Mouse (Mus musculus): ENCODE results near the gene Rhpn2.
"Not testable (repeated sequence)": the region's sequence is repeated elsewhere in the genome, so short reads cannot be mapped to it uniquely, and the experiment has no call there.

The Rhpn2 gene

DNA sequence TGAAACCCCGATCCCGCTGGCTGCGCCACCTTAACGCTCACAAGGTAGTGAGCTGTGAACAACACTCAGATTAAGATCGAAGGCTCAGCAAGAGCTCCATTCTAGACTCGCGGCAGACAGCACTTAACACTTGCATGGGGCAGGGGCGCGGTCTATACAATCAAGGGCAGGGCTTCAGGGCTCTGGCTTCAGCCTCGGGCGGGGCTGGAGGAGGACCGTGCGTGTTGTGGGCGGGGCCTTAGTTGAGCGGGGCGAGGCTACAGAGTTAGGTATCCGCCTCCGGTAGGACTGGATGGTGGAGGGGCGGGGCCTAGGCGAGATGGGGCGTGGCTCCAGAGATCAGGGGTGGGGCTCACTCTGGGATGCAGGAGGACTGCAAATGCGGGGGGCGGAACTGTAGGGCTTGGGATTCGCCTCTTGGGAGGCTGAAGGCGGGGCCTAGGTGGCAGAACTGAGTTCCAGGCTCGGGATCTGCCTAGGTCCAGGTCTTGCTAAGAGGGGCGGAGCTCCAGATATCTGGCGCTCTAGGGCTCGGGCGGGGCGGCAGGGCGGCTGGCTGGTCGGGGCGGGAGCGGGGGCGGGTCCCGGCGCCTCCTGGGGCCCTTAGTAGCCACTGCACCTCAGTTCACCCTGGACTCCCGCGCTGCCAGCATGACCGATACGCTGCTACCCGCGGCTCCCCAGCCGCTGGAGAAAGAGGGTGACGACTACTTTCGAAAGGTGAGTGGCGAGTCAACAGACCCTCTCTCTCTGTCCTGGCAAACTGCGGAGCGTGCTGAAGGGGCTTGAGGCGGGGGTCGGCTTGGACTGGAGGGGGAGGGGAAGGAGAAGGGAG, at the start of gene Rhpn2:
TSS of gene Rhpn2 (plus strand) at position 479 of the 835 bp plus-strand sequence.
- peak; percentile 97 for DNase-seq (ENCODE audit: low read depth, low spot score)

GRCm38 (mm10) chr7:35293464-35293863, 40.5 kb upstream of the Rhpn2 start:
- no peak for DNase-seq (ENCODE audit: low read depth, low spot score)

DNA sequence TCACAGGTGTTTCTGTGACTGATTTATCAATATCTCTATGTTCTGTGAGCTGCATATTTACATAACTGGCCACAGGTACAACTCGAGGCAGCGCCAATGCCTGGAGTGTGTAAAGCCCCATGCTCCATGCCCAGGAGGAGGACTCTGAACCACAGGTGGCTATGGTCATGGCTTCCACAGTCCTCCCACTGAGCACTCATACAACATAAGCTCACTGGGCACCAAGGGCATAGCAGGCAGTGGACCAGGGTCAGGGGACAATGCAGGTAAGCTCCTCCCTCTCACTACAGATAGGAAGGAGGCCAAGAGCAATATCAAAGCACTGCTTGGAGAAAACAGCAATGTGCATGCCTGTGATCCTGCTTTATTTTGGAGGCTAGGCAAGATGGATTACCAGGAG, 38.3 kb upstream of the Rhpn2 start:
- DNase-seq (ENCODE audit: low read depth, low spot score), result no peak

- no peak for DNase-seq (ENCODE audit: low read depth, low spot score)
Measured at GRCm38 (mm10) chr7:35297886-35298285, 36.1 kb upstream of the Rhpn2 start.

DNA sequence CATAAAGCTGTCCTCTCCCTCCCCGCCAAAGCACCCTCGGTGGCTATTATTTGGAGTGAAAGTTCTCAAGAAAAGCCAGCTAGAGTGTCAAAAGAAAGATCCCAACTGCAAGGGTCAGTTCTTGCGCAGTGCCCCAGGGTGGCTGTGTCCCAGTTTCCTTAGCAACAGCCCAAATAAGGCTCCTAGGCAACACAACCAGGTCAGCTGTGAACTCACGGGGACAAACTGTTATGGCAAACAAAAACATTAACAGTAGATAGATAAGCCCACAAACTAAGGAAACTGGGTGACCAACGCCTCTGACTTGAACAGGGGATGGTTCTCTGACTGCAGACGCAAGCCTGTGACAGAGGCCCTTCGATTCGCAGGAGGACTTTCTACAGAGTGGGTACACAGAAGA, 34.3 kb upstream of the Rhpn2 start:
- DNase-seq (ENCODE audit: low read depth, low spot score), result no peak

DNA sequence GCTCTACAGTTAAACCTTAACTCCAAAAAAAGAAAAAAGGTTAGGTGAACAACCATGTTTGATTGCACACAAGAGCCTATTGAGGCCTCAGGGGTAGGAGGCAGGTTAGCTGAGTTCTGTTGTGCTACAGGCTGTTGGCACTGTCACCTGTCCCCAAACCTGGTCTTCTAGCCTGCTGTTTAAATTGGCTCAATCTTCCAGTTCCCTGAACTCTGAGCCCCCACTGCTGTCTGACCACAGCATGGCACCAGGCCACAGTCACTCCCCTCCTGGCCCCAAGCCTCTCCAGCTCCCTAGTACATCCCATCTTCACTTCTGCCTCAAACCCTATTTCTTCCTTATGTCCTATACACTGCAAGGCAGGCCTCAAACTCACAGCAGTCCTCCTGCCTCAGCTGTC, 33.2 kb upstream of the Rhpn2 start:
- DNase-seq (ENCODE audit: low read depth, low spot score), result no peak

DNA sequence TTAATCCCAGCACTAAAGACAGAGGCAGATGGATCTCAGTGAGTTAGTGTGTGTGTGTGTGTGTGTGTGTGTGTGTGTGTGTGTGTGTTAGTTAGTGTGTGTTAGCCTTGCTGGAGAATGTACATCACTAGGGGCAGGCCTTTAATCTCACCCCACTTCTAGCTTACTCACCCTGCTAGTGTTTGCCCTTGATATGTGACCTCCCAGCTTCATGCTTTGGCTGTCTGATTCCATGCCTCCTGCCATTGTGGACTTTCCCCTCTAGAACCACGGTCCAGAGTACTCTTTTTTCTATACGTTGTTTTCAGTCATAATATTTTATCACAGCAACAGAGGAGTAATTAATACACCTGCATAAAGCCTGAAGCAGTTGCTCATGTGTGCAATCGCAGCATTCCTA, 22.8 kb upstream of the Rhpn2 start:
- DNase-seq (ENCODE audit: low read depth, low spot score), result no peak

DNA sequence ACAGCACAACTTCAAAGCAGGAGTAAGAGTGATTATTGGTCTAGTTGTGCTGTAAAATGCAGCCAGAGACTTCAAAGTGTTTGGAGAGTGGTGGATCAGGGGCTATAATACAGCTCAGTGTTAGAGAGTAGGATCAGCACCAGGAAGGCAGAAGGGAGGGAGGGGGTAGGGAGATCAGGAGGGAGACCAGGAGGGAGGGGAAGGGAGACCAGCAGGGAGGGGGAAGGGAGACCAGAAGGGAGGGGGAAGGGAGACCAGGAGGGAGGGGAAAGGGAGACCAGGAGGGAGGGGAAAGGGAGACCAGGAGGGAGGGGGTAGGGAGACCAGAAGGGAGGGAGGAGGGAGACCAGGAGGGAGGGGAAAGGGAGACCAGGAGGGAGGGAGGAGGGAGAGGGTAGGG, 19.8 kb upstream of the Rhpn2 start:
- no peak for DNase-seq (ENCODE audit: low read depth, low spot score)

GRCm38 (mm10) chr7:35317729-35318609, 16.0 kb upstream of the Rhpn2 start, which contains the start of gene Gpatch1:
Gpatch1 (minus strand) TSS chr7:35318440.
- peak; percentile 83 for DNase-seq (ENCODE audit: low read depth, low spot score)

GRCm38 (mm10) chr7:35319221-35319620, 14.7 kb upstream of the Rhpn2 start:
- DNase-seq (ENCODE audit: low read depth, low spot score), result not testable (repeated sequence)

DNA sequence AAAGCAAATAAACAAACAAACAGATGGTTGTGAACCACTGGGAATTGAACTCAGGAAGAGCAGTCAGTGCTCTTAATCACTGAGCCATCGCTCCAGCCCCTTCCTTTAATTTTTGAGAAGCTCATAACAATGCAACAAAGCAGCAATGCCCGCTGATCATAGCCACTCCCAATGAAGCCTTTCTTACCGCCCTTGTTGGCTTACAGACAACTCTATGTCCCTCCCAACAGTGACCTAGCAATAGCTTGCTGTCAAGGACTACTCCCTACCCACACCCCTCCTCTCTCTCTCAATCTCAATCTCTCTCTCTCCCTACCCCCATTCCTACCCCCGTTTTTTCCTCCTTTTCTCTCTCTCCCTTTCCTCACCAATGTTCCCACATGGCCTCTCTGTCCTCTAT, 14.2 kb upstream of the Rhpn2 start:
- DNase-seq (ENCODE audit: low read depth, low spot score), result no peak

DNA sequence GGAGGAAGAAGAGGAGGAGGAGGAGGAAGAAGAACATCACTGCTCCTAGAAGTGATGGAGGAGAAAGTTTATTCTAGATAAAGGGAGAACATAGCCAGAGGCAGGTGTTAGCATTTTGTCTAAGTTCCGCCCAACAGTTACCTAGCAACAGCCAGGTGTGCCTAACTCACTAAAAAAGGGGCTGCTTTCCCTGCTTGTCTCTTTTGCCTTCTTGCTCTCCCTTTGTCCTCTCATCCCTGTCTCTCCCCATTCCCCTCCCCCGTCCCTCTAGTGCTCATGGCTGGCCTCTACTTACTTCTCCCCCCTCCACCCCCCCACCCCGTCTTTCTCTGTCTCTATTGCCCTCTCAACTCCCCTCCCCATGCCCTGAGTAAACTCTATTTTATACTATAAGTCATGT, 11.8 kb upstream of the Rhpn2 start:
- DNase-seq (ENCODE audit: low read depth, low spot score), result no peak

DNA sequence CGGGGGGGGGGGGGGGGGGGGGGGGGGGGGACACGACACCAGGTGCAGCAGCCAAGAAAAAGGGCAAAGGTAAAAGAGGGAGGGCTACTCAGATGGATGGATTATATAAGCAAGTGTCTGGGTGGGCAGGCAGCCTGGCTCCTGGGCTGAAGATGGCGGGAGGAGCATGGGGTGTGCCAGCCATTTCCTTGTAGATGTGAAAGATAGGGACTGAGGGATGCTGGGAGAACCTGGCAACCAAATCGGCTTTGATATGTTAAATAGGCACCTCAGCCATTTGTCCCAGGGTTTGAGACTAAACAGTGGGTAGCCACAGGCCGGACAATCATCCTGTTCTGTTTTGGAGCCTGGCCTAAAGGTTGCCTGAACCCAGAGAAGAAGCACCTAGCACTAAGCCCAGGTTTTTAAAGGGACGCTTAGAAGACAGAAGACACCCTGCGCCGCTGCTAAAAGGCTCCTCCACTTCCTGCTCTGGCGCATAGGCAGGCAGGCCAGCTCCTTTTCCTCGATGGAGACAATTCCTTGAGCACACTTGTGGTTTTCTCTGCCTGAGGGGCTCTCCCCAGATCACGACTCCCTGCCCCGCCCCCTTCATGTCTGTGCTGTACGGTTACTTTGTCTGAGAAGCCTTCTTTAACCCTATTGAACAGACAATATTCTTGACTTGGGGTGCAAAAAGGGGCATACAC, 11.1 kb upstream of the Rhpn2 start:
- DNase-seq (ENCODE audit: low read depth, low spot score), result no peak

- no peak for DNase-seq (ENCODE audit: low read depth, low spot score)
Measured at GRCm38 (mm10) chr7:35331590-35331989, 2.4 kb upstream of the Rhpn2 start.

DNA sequence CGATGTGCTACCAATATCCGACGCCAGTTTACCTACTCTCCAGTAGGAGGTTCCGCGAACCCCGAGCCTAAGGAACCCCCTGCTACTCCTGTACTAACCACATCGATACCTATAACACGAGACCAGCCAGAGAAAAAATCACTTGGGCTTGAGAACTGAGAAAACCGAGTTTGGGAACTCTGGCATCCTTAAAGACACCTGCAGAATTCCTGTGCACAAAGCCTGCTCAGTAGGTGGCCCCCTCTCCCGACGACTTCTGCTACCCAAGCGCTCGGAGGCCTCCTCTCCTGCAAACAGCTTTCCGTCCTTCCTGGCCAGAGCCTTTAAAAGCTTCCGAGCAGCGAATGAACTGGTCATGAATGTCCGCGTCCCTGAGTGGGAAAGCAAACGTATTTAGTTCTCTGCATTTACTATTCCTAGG, 729 bp upstream of the Rhpn2 start:
- peak; percentile 53 for DNase-seq (ENCODE audit: low read depth, low spot score)

DNA sequence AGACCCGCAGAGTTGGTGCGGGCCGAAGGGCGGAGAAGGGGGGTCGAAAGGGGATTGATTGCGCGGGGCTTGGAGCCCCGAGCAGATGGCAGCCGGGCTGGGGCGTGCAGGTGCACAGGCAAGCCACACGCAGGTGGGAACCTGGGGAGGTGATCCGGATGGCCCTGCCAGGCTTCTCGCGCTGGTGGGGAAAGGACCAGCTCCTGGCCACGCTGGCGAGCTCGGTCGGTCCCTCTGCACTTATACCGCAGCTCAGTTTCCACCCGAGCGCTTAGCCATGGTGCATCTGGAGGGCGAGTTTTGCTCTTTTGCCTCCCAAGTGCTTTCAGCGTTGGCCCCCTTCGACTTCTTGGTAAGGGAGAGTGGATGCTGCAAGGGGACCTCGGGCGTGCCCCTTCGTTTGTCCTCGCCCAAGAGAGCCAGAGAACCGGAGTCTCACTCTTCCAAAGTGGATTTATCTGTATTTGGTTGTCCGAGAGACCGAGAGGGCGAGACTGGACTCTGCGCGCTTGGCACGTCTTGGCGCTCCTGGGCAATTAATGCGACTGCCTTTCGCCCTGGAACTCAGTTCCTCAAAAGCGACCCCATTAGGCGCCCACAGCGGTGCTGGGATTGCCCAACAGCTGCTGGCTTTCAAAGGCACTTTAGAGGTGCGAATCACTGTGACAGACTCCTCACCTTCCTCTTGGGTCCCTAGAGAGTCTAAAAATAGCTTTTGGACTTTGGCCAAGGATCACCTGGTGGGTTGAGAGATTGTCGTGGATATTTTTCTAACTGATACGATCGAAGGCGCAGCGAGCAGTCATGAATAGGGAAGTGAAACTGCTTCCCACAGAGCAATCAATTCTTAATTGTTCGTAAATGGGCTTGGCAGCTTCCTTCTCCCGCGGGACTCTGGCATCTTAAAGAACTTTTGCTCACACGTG, 820 bp downstream of the Rhpn2 start:
- no peak for DNase-seq (ENCODE audit: low read depth, low spot score)

DNA sequence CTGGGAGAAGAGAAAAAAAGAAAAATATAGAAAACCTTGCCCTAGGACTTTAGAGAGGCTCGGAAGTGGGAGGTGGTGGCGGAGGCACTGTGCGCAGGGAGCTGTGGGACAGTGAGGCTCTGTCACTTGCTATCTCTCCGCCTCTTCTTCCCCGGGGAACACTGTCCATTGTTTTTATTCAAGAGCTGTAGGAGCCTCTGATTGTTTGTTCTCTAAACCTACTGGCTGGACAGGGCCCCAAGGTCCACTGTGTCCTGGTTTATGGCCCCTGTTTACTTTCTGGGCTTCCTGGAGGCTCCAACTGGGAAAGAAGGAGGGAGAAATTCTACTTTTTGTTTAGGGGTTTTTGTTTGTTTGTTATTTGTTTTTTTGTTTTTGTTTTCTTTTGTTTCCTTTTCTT, 6.2 kb downstream of the Rhpn2 start:
- peak; percentile 39 for DNase-seq (ENCODE audit: low read depth, low spot score)

DNA sequence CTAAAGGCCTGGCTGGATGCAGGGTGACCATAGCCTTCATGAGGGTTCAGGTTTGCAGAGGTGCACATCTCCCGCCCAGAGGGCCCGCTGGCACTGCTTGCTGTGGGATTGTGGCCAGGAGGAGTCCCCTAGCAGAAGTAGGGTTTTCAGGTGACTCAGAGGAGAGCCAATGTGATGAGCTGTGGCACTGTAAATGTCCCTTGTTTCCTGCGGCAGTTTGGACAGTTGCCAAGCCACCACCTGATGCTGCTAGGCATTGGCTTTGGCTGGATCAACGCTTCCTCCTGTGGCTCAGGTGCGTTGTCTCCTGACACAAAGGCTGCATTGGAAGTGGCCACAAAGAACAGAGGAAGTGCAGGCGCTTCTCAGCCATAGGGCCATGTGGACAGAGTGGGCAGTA, 7.3 kb downstream of the Rhpn2 start:
- no peak for DNase-seq (ENCODE audit: low read depth, low spot score)

- peak; percentile 45 for DNase-seq (ENCODE audit: low read depth, low spot score)
Measured at GRCm38 (mm10) chr7:35342498-35342897, 8.5 kb downstream of the Rhpn2 start.

- no peak for DNase-seq (ENCODE audit: low read depth, low spot score)
Measured at GRCm38 (mm10) chr7:35344785-35345330, 10.9 kb downstream of the Rhpn2 start.

Data from telencephalon, adult 2 months (tissue).